Mouse (Mus musculus) kidney, postnatal 14 days (tissue): ENCODE data around the gene Sf3b1.

Experiments used
- DNase-seq: peaks from one replicate; pipeline ENCODE4 v3.0.0; 2022; ENCODE audit warnings: mixed read lengths

Gene Sf3b1

DNA sequence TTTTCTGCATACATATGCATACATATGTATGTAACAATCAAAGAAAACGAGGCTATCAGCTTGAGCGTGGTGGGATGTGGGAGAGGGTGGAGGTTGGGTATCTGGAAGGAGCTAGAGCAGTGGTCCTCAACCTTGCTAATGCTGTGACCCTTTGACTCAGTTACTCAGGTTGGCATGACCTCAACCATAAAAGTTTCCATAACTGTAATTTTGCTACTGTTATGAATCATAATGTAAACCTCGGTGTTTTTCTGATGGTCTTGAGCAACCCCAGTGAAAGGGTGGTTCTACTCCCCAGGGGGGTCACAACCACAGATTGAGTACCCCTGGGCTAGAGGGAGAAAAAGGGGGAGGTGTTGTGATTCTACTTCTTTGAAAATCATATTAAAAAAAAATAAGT is 91.8 kb downstream of the Sf3b1 start:
- no peak for DNase-seq
